Mouse (Mus musculus) kidney, adult 2 months (tissue): ENCODE results near the gene Dll3.

Experiments
- CTCF ChIP-seq: fragments of 200-500 bp; conservative IDR thresholded peaks from 2 replicates; pipeline ENCODE4 v1.5.1; 2011; ENCODE audit warnings: low read depth, mild to moderate bottlenecking, control low read depth, low read length, moderate library complexity, mixed read lengths; ENCODE audit not compliant: insufficient read depth, insufficient read length
- POLR2A ChIP-seq: fragments of 200-500 bp; IDR thresholded peaks from one replicate; pipeline ENCODE4 v1.6.1; 2011; ENCODE audit warnings: low read depth, low read length, control low read depth

GRCm38 (mm10) chr7:28263786-28264185, 38.3 kb downstream of the Dll3 start:
- TF ChIP-seq CTCF (no peak), POLR2A (no peak)
